ENCODE assay signal across 26 mouse cellular contexts in genomic region chr4:81868941-81869340, GRCm38 (mm10).
"Had no signal": no experiment of that assay in that cellular context is flagged by ENCODE, and none has a peak within 500 bp of the region (broad histone marks: within the 10 kb centered on the region; RNA-seq: fewer than 3 reads in every experiment).

No protein-coding gene starts in this region.

- DNase-seq: forebrain, postnatal 0 days; gastrocnemius, postnatal 14 days; gastrocnemius, postnatal 36 days; heart, adult 18-20 months; heart, postnatal 10 days; heart, postnatal 36 days; kidney, adult 11 months; kidney, adult 2 months; kidney, adult 9 months; kidney, postnatal 14 days; kidney, postnatal 36 days; liver; liver, embryonic 13.5 days; liver, postnatal 0 days had no signal

- H3K27ac ChIP-seq: heart, embryonic 10.5 days; hindbrain, embryonic 14.5 days; kidney, embryonic 15.5 days; kidney, postnatal 0 days; limb, embryonic 10.5 days; limb, embryonic 12.5 days; liver, embryonic 13.5 days; liver, embryonic 15.5 days had no signal

- H3K4me1 ChIP-seq: heart, embryonic 10.5 days; heart, embryonic 12.5 days; kidney, embryonic 15.5 days; limb, embryonic 10.5 days; limb, embryonic 12.5 days; liver, embryonic 13.5 days; liver, embryonic 15.5 days had no signal

- H3K27me3 ChIP-seq: heart, embryonic 12.5 days; kidney, embryonic 15.5 days; limb, embryonic 12.5 days; liver, embryonic 13.5 days; liver, embryonic 15.5 days had no signal

- H3K36me3 ChIP-seq: heart, embryonic 10.5 days; heart, embryonic 12.5 days; kidney, embryonic 15.5 days; limb, embryonic 10.5 days; limb, embryonic 12.5 days; liver, embryonic 13.5 days; liver, embryonic 15.5 days had no signal

- H3K9me3 ChIP-seq: heart, embryonic 10.5 days; kidney, embryonic 15.5 days; limb, embryonic 10.5 days; liver, embryonic 13.5 days; liver, embryonic 15.5 days had no signal

- H3K4me3 ChIP-seq: heart, embryonic 10.5 days; heart, embryonic 12.5 days; kidney, embryonic 15.5 days; limb, embryonic 10.5 days; limb, embryonic 12.5 days; liver, embryonic 13.5 days; liver, embryonic 15.5 days had no signal

- H3K4me2 ChIP-seq: heart, embryonic 12.5 days; hindbrain, embryonic 14.5 days; kidney, embryonic 15.5 days; limb, embryonic 12.5 days; liver, embryonic 11.5 days; liver, embryonic 13.5 days; liver, embryonic 15.5 days had no signal

- H3K9ac ChIP-seq: forebrain, postnatal 0 days; heart, embryonic 12.5 days; hindbrain, embryonic 14.5 days; kidney, embryonic 15.5 days; limb, embryonic 12.5 days; liver, embryonic 13.5 days; liver, embryonic 15.5 days; liver, postnatal 0 days had no signal

- ATAC-seq: forebrain, postnatal 0 days; hindbrain, embryonic 16.5 days; inflammation-experienced regulatory T-cells, adult 6 months; intestine, embryonic 16.5 days; liver, postnatal 0 days had no signal
